Mouse (Mus musculus): Measurements from ENCODE around the gene Ensa.

- TF ChIP-seq POLR2A (IDR thresholded peaks at IDR 0.05; ENCODE audit: insufficient read depth, low read depth, low read length) = no peak
- TF ChIP-seq CTCF (IDR thresholded peaks at IDR 0.05; ENCODE audit: insufficient read depth, low read depth, low read length) = no peak
Measured at GRCm38 (mm10) chr3:95668589-95669308, 44.0 kb downstream of the Ensa start.
